Mouse (Mus musculus): ENCODE measurements at regions not wholly inside any gene's neighbourhood (a gene's known extent, or its start where the extent isn't known, plus 50 kb on each side); places are given as distances from the start of the nearest gene placed in this dataset.

DNA sequence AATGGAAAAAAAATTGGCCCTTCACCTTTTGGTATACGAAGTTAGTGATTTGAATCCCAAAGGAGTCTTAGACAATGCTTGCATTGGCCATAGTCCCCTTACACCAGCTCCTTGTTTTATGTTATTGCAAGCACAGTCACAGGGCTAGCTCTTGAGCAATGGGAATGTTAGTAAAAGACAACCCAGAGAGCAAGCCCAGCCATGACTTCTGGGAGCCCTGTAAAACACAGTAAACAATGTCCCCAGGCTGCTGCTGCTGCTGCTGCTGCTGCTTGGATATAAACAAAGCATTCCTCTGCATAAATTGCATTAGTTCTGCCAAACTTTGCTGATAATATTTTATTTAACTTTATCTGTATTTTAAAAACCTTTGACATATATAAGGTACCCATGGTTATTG lies 334.0 kb downstream of the Med10 start:
- Histone ChIP-seq H3K4me1 (ENCODE audit: insufficient read depth, low read length) (no peaks in the 10 kb centered on the region), H3K27ac (no peak overlapping the region), H3K9me3 (ENCODE audit: low read length) (no peaks in the 10 kb centered on the region), H3K4me2 (ENCODE audit: low read depth, low read length) (no peak overlapping the region), H3K27me3 (ENCODE audit: insufficient read depth, low read length) (no peaks in the 10 kb centered on the region), H3K9ac (replicated peaks; ENCODE audit: low read length) (no peak overlapping the region), H3K36me3 (ENCODE audit: insufficient read depth, low read length) (no peaks in the 10 kb centered on the region), H3K4me3 (ENCODE audit: low read length) (no peak overlapping the region)
- no peak for ATAC-seq
- DNase-seq (ENCODE audit: low spot score), result no peak
- WGBS, result 63% methylated on average over 1 of the region's 1 CpGs
- no peak for TF ChIP-seq CTCF (IDR thresholded peaks at IDR 0.05; ENCODE audit: low read depth)

DNA sequence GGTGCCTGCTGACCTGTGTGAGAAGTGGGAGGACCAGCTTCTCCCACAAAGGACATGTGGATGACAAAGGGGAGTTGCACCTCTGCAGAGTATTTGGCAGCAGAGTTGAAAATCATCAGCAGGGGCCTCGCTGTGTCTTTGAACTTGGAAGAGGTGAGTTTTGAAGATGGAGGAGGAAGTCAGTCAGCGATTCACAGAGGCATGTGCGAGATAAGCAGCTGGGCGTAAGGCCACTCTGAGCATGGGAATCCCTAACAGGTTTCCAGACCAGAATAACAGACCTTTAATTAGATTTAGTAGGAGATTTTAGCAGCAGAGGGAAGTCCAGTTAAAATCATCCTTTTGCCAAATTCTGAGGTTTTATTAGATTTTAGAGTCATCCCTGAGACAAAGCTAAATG lies 342.3 kb downstream of the Med10 start:
- no peaks in the 10 kb centered on the region for H3K27me3 ChIP-seq (ENCODE audit: insufficient read depth, low read length)
- no peak overlapping the region for H3K9ac ChIP-seq (replicated peaks; ENCODE audit: low read length)
- no peak overlapping the region for H3K4me2 ChIP-seq (ENCODE audit: low read depth, low read length)
- TF ChIP-seq CTCF (IDR thresholded peaks at IDR 0.05; ENCODE audit: low read depth), result no peak
- H3K9me3 ChIP-seq (ENCODE audit: low read length), result no peaks in the 10 kb centered on the region
- no peak overlapping the region for H3K4me3 ChIP-seq (ENCODE audit: low read length)
- H3K27ac ChIP-seq, result no peak overlapping the region
- 73% methylated on average over 4 of the region's 4 CpGs for WGBS
- no peaks in the 10 kb centered on the region; the same call in 1 of the 2 replicates for H3K4me1 ChIP-seq (ENCODE audit: insufficient read depth, low read length)
- H3K36me3 ChIP-seq (ENCODE audit: insufficient read depth, low read length), result no peaks in the 10 kb centered on the region
- DNase-seq (ENCODE audit: low spot score) (no peak), ATAC-seq (no peak)

DNA sequence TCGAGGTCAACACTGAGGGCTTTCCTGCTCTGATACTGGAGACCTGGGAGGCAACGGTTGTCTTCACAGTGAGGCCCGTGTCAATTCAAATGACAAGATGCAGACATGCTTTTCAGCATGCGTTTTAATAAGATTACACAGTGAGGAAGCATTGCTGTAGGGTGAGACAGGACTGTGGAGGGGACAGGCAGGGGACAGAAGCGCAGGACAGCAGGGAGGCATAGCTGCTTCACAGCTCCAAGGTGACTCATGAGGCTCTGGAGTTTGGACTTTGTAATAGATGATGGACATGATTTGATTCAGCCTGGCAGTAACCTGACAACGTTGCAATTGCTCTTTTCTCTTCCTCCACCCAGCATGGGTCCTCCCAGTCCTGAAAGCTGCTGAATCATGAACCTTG lies 343.3 kb downstream of the Med10 start:
- H3K4me1 ChIP-seq (ENCODE audit: insufficient read depth, low read length), result peaks cover 4% of the 10 kb centered on the region
- no peaks in the 10 kb centered on the region for H3K27me3 ChIP-seq (ENCODE audit: insufficient read depth, low read length)
- no peak for ATAC-seq
- no peak for DNase-seq (ENCODE audit: low spot score)
- TF ChIP-seq CTCF (IDR thresholded peaks at IDR 0.05; ENCODE audit: low read depth), result no peak
- WGBS, result 44% methylated on average over 6 of the region's 6 CpGs
- H3K27ac ChIP-seq, result no peak overlapping the region
- no peak overlapping the region for H3K4me3 ChIP-seq (ENCODE audit: low read length)
- no peaks in the 10 kb centered on the region for H3K9me3 ChIP-seq (ENCODE audit: low read length)
- H3K36me3 ChIP-seq (ENCODE audit: insufficient read depth, low read length), result no peaks in the 10 kb centered on the region
- no peak overlapping the region for H3K4me2 ChIP-seq (ENCODE audit: low read depth, low read length)
- no peak overlapping the region for H3K9ac ChIP-seq (replicated peaks; ENCODE audit: low read length)

DNA sequence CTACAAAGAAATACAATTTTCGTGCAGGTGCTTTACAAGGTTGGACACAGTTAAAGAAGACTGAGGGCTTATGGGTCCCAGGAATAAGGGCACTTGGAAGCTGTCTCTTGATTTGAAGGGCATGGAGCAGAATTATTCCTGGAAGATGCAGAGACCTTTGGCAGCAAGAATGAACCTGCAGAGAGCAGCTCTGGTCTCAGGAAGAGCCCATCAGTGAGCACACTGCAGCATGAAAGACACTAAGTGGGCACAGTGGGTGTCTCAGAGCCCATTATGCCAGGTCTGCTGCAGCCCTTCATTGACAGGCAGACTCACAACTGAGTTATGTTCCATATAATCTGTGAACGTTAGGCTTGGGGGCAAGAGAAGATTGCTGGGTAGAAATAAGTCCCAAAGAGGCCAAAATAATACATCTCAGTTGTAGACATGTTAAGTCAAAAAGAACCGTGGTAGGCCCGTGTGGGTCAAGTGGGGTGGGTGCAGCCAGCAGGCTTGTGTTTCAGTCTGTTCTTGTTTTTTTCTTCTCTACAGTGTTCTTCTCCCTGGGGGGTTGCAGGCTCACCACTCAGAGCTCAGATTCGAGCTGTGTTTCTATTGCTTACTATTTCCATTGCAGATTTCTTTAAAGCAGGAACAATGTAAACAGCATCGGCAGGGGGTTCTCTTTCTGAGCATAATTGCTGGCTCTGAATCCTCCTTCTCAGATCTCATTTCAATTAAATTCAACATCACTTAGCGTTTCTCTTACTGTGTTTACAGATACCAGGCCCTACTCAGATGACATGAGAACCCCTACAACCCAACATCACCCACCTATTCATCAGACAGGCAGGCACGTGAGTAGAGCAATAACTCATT lies 347.1 kb downstream of the Med10 start:
- no peaks in the 10 kb centered on the region for H3K9me3 ChIP-seq (ENCODE audit: low read length)
- H3K4me2 ChIP-seq (ENCODE audit: low read depth, low read length), result no peak overlapping the region
- H3K36me3 ChIP-seq (ENCODE audit: insufficient read depth, low read length), result no peaks in the 10 kb centered on the region
- H3K27me3 ChIP-seq (ENCODE audit: insufficient read depth, low read length), result no peaks in the 10 kb centered on the region
- WGBS, result 17% methylated on average over 8 of the region's 8 CpGs
- DNase-seq (ENCODE audit: low spot score) (peak; percentile 23), ATAC-seq (no peak)
- no peak overlapping the region for H3K9ac ChIP-seq (replicated peaks; ENCODE audit: low read length)
- no peak overlapping the region for H3K4me3 ChIP-seq (ENCODE audit: low read length)
- H3K27ac ChIP-seq, result no peak overlapping the region
- H3K4me1 ChIP-seq (ENCODE audit: insufficient read depth, low read length), result peaks cover 4% of the 10 kb centered on the region
- no peak for TF ChIP-seq CTCF (IDR thresholded peaks at IDR 0.05; ENCODE audit: low read depth)

DNA sequence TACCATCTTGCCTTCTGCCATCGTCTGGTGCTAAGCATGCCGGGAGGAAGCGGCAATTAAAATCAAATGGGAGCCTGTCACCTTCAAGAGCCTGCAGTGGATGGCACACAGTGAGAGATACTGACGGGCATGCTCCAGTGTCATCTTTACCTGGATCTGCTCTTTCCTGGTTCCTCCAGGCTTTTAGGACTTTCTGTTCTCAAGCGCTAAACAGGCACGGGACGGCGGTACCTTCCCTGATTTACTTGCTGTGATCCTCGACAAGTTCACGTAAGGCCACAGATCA lies 347.6 kb downstream of the Med10 start:
- peak; percentile 45; the same call in 1 of the 2 replicates for ATAC-seq
- no peak for TF ChIP-seq CTCF (IDR thresholded peaks at IDR 0.05; ENCODE audit: low read depth)
- WGBS, result 38% methylated on average over 10 of the region's 10 CpGs
- H3K4me2 ChIP-seq (ENCODE audit: low read depth, low read length), result no peak overlapping the region
- H3K9me3 ChIP-seq (ENCODE audit: low read length), result no peaks in the 10 kb centered on the region
- DNase-seq (ENCODE audit: low spot score), result no peak
- H3K9ac ChIP-seq (replicated peaks; ENCODE audit: low read length), result no peak overlapping the region
- H3K36me3 ChIP-seq (ENCODE audit: insufficient read depth, low read length), result no peaks in the 10 kb centered on the region
- no peak overlapping the region for H3K27ac ChIP-seq
- peaks cover 4% of the 10 kb centered on the region for H3K4me1 ChIP-seq (ENCODE audit: insufficient read depth, low read length)
- no peak overlapping the region for H3K4me3 ChIP-seq (ENCODE audit: low read length)
- H3K27me3 ChIP-seq (ENCODE audit: insufficient read depth, low read length), result no peaks in the 10 kb centered on the region

DNA sequence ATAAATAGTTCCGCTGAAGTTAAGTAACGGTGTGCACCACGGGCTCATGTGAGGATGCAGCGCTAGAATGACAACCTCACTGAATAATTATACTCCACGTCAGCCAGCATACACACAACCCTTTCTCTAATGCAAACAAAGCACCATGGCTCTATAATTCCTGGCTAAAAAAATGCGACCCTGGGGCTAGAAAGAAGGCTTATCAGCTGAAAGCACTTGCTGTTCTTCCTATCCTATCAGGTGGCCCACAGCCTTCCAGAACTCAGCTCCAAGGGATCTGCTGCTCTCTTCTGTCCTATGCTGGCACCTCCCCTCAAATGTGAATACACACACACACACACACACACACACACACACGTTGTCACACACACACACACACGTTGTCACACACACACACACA lies 350.9 kb downstream of the Med10 start:
- peaks cover 4% of the 10 kb centered on the region for H3K4me1 ChIP-seq (ENCODE audit: insufficient read depth, low read length)
- DNase-seq (ENCODE audit: low spot score) (no peak), ATAC-seq (no peak)
- H3K9ac ChIP-seq (replicated peaks; ENCODE audit: low read length), result no peak overlapping the region
- WGBS, result 72% methylated on average over 8 of the region's 8 CpGs
- H3K4me2 ChIP-seq (ENCODE audit: low read depth, low read length), result no peak overlapping the region
- H3K27ac ChIP-seq, result no peak overlapping the region
- no peak for TF ChIP-seq CTCF (IDR thresholded peaks at IDR 0.05; ENCODE audit: low read depth)
- no peaks in the 10 kb centered on the region for H3K9me3 ChIP-seq (ENCODE audit: low read length)
- no peak overlapping the region for H3K4me3 ChIP-seq (ENCODE audit: low read length)
- H3K27me3 ChIP-seq (ENCODE audit: insufficient read depth, low read length), result no peaks in the 10 kb centered on the region
- no peaks in the 10 kb centered on the region for H3K36me3 ChIP-seq (ENCODE audit: insufficient read depth, low read length)

DNA sequence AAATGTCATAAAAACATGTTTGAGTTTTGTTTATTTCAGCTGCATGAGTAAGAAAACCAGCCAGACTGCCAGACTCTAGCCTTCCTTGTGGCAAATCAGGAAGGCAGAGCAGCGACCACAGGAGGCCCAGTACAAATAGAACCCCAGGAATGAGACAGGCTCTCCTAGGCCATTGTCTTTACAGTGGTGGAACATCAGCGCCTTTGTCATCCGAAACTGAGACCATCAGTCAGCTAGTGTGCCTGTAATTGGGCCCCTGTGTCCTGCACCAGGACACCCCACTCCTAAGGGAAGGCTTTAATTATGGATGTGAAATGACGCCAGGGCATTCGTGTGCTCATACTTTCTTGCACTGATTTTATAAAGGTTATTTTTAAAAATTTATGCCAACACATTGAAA lies 353.4 kb downstream of the Med10 start:
- Histone ChIP-seq H3K27me3 (ENCODE audit: insufficient read depth, low read length) (no peaks in the 10 kb centered on the region), H3K4me1 (ENCODE audit: insufficient read depth, low read length) (no peaks in the 10 kb centered on the region), H3K36me3 (ENCODE audit: insufficient read depth, low read length) (no peaks in the 10 kb centered on the region), H3K9ac (replicated peaks; ENCODE audit: low read length) (no peak overlapping the region), H3K27ac (no peak overlapping the region), H3K9me3 (ENCODE audit: low read length) (no peaks in the 10 kb centered on the region), H3K4me2 (ENCODE audit: low read depth, low read length) (no peak overlapping the region), H3K4me3 (ENCODE audit: low read length) (no peak overlapping the region)
- TF ChIP-seq CTCF (IDR thresholded peaks at IDR 0.05; ENCODE audit: low read depth), result no peak
- ATAC-seq (no peak), DNase-seq (ENCODE audit: low spot score) (no peak)
- WGBS, result 49% methylated on average over 5 of the region's 5 CpGs
